Mouse (Mus musculus) NIH3T3 (cell line): ENCODE data around the gene Tex29.
"Not testable (repeated sequence)": the region's sequence is repeated elsewhere in the genome, so short reads cannot be mapped to it uniquely, and the experiment has no call there.

Experiments
- DNase-seq: peaks from one replicate; pipeline ENCODE4 v3.0.0-alpha.2; 2012; ENCODE audit warnings: low read depth

Tex29 gene

GRCm38 (mm10) chr8:11831174-11831573, 9.1 kb upstream of the Tex29 start:
- DNase-seq, result no peak

GRCm38 (mm10) chr8:11831939-11832338, 8.3 kb upstream of the Tex29 start:
- no peak for DNase-seq

GRCm38 (mm10) chr8:11833157-11833556, 7.1 kb upstream of the Tex29 start:
- DNase-seq, result no peak

- no peak for DNase-seq
Measured at GRCm38 (mm10) chr8:11834200-11834599, 6.1 kb upstream of the Tex29 start.

GRCm38 (mm10) chr8:11834691-11835090, 5.6 kb upstream of the Tex29 start:
- DNase-seq, result no peak

- peak; percentile 28 for DNase-seq
Measured at GRCm38 (mm10) chr8:11841571-11841970, 1.3 kb downstream of the Tex29 start.

GRCm38 (mm10) chr8:11842757-11843156, 2.5 kb downstream of the Tex29 start:
- no peak for DNase-seq

GRCm38 (mm10) chr8:11843677-11844315, 3.5 kb downstream of the Tex29 start:
- DNase-seq, result no peak

GRCm38 (mm10) chr8:11844316-11844685, 4.0 kb downstream of the Tex29 start:
- no peak for DNase-seq

- DNase-seq, result no peak
Measured at GRCm38 (mm10) chr8:11846807-11847206, 6.5 kb downstream of the Tex29 start.

- DNase-seq, result no peak
Measured at GRCm38 (mm10) chr8:11867832-11868231, 27.6 kb downstream of the Tex29 start.

GRCm38 (mm10) chr8:11874227-11874626, 34.0 kb downstream of the Tex29 start:
- not testable (repeated sequence) for DNase-seq

- no peak for DNase-seq
Measured at GRCm38 (mm10) chr8:11884646-11885045, 44.4 kb downstream of the Tex29 start.

GRCm38 (mm10) chr8:11885881-11886699, 45.8 kb downstream of the Tex29 start:
- no peak for DNase-seq

- no peak for DNase-seq
Measured at GRCm38 (mm10) chr8:11886824-11887223, 46.5 kb downstream of the Tex29 start.

- DNase-seq, result no peak
Measured at GRCm38 (mm10) chr8:11889156-11890018, 49.1 kb downstream of the Tex29 start.

- no peak for DNase-seq
Measured at GRCm38 (mm10) chr8:11892756-11893155, 52.5 kb downstream of the Tex29 start.

GRCm38 (mm10) chr8:11896022-11896662, 55.9 kb downstream of the Tex29 start:
- DNase-seq, result no peak

- DNase-seq, result no peak
Measured at GRCm38 (mm10) chr8:11896677-11897076, 56.4 kb downstream of the Tex29 start.

- DNase-seq, result no peak
Measured at GRCm38 (mm10) chr8:11898814-11899213, 58.5 kb downstream of the Tex29 start.
